Mouse (Mus musculus): ENCODE results near the gene Gm10491. TPM values are rescaled to one million over a fixed set of nuclear protein-coding genes. Genes with fewer than 3 reads are reported as not detected.
A peak's percentile ranks its signal among the peaks of the same experiment; 100 is the strongest.

Gene Gm10491
- total RNA-seq (2014; rRNA removed) (not detected in 2 replicates), polyA plus RNA-seq (2015; fragmentation: Nextera tagmentation; extraction: Ambion mirVana) (not detected in 2 replicates)

- no peaks in the 10 kb centered on the region for H3K4me1 ChIP-seq (ENCODE audit: insufficient read depth, low read length)
- H3K9ac ChIP-seq (replicated peaks; ENCODE audit: low read length), result no peak within 1 kb of the TSS
- no peak within 1 kb of the TSS for H3K27ac ChIP-seq
- H3K27me3 ChIP-seq (ENCODE audit: insufficient read depth, low read length), result no peaks in the 10 kb centered on the region
- H3K36me3 ChIP-seq (ENCODE audit: insufficient read depth, low read length), result no peaks in the 10 kb centered on the region
- no peak for DNase-seq (ENCODE audit: low spot score)
- TF ChIP-seq CTCF (IDR thresholded peaks at IDR 0.05; ENCODE audit: low read depth), result no peak
- H3K9me3 ChIP-seq (ENCODE audit: low read length), result no peaks in the 10 kb centered on the region
- no peak within 1 kb of the TSS for H3K4me3 ChIP-seq (ENCODE audit: low read length)
- 85% methylated on average over 5 of the region's 5 CpGs for WGBS
- no peak for ATAC-seq
- no peak within 1 kb of the TSS for H3K4me2 ChIP-seq (ENCODE audit: low read depth, low read length)
Observed at GRCm38 (mm10) chrX:7907735-7908134, at the start of gene Gm10491. Gene Gm10491, minus strand, starts transcription at chrX:7907835.

GRCm38 (mm10) chrX:7950091-7950490 lies 42.5 kb upstream of the Gm10491 start:
- Histone ChIP-seq H3K27ac (no peak overlapping the region), H3K9me3 (ENCODE audit: low read length) (no peaks in the 10 kb centered on the region), H3K36me3 (ENCODE audit: insufficient read depth, low read length) (no peaks in the 10 kb centered on the region), H3K4me2 (ENCODE audit: low read depth, low read length) (no peak overlapping the region), H3K27me3 (ENCODE audit: insufficient read depth, low read length) (no peaks in the 10 kb centered on the region), H3K9ac (replicated peaks; ENCODE audit: low read length) (no peak overlapping the region), H3K4me3 (ENCODE audit: low read length) (no peak overlapping the region), H3K4me1 (ENCODE audit: insufficient read depth, low read length) (no peaks in the 10 kb centered on the region)
- WGBS, result 89% methylated on average over 7 of the region's 7 CpGs
- no peak for ATAC-seq
- no peak for DNase-seq (ENCODE audit: low spot score)
- no peak for TF ChIP-seq CTCF (IDR thresholded peaks at IDR 0.05; ENCODE audit: low read depth)

- DNase-seq (ENCODE audit: low spot score), result peak; percentile 94
- H3K9ac ChIP-seq (replicated peaks; ENCODE audit: low read length), result peak overlapping the region; percentile 52
- peak; percentile 98 for ATAC-seq
- peak overlapping the region; percentile 75 for H3K27ac ChIP-seq
- H3K4me1 ChIP-seq (ENCODE audit: insufficient read depth, low read length), result no peaks in the 10 kb centered on the region
- no peaks in the 10 kb centered on the region for H3K36me3 ChIP-seq (ENCODE audit: insufficient read depth, low read length)
- H3K4me2 ChIP-seq (ENCODE audit: low read depth, low read length), result peak overlapping the region; percentile 52
- H3K4me3 ChIP-seq (ENCODE audit: low read length), result peak overlapping the region; percentile 45
- 26% methylated on average over 38 of the region's 38 CpGs for WGBS
- no peaks in the 10 kb centered on the region for H3K27me3 ChIP-seq (ENCODE audit: insufficient read depth, low read length)
- no peak for TF ChIP-seq CTCF (IDR thresholded peaks at IDR 0.05; ENCODE audit: low read depth)
- H3K9me3 ChIP-seq (ENCODE audit: low read length), result no peaks in the 10 kb centered on the region
Observed at GRCm38 (mm10) chrX:7947900-7948492, 40.4 kb upstream of the Gm10491 start.

- no peaks in the 10 kb centered on the region for H3K4me1 ChIP-seq (ENCODE audit: insufficient read depth, low read length)
- ATAC-seq (peak; percentile 43), DNase-seq (ENCODE audit: low spot score) (peak; percentile 7)
- peak within 1 kb of the TSS; percentile 52 for H3K9ac ChIP-seq (replicated peaks; ENCODE audit: low read length)
- no peaks in the 10 kb centered on the region for H3K9me3 ChIP-seq (ENCODE audit: low read length)
- H3K4me2 ChIP-seq (ENCODE audit: low read depth, low read length), result peak within 1 kb of the TSS; percentile 55
- H3K27me3 ChIP-seq (ENCODE audit: insufficient read depth, low read length), result no peaks in the 10 kb centered on the region
- no peak for TF ChIP-seq CTCF (IDR thresholded peaks at IDR 0.05; ENCODE audit: low read depth)
- 35% methylated on average over 33 of the region's 37 CpGs for WGBS
- H3K36me3 ChIP-seq (ENCODE audit: insufficient read depth, low read length), result no peaks in the 10 kb centered on the region
- H3K27ac ChIP-seq, result peak within 1 kb of the TSS; percentile 75
- peak within 1 kb of the TSS; percentile 45 for H3K4me3 ChIP-seq (ENCODE audit: low read length)
Observed at GRCm38 (mm10) chrX:7947108-7947899, 39.7 kb upstream of the Gm10491 start, which contains the start of gene Hdac6. Gene Hdac6, minus strand, starts transcription at chrX:7947889.

- 76% methylated on average over 8 of the region's 8 CpGs for WGBS
- no peak overlapping the region for H3K4me2 ChIP-seq (ENCODE audit: low read depth, low read length)
- H3K9ac ChIP-seq (replicated peaks; ENCODE audit: low read length), result no peak overlapping the region
- TF ChIP-seq CTCF (IDR thresholded peaks at IDR 0.05; ENCODE audit: low read depth), result no peak
- H3K27me3 ChIP-seq (ENCODE audit: insufficient read depth, low read length), result no peaks in the 10 kb centered on the region
- no peak for DNase-seq (ENCODE audit: low spot score)
- H3K36me3 ChIP-seq (ENCODE audit: insufficient read depth, low read length), result no peaks in the 10 kb centered on the region
- no peaks in the 10 kb centered on the region for H3K4me1 ChIP-seq (ENCODE audit: insufficient read depth, low read length)
- ATAC-seq, result no peak
- no peak overlapping the region for H3K27ac ChIP-seq
- no peaks in the 10 kb centered on the region for H3K9me3 ChIP-seq (ENCODE audit: low read length)
- H3K4me3 ChIP-seq (ENCODE audit: low read length), result no peak overlapping the region
Observed at GRCm38 (mm10) chrX:7945618-7946017, 38.0 kb upstream of the Gm10491 start.

- Histone ChIP-seq H3K9me3 (ENCODE audit: low read length) (no peaks in the 10 kb centered on the region), H3K4me3 (ENCODE audit: low read length) (no peak overlapping the region), H3K27me3 (ENCODE audit: insufficient read depth, low read length) (no peaks in the 10 kb centered on the region), H3K36me3 (ENCODE audit: insufficient read depth, low read length) (no peaks in the 10 kb centered on the region; the same call in 1 of the 2 replicates), H3K4me1 (ENCODE audit: insufficient read depth, low read length) (no peaks in the 10 kb centered on the region), H3K9ac (replicated peaks; ENCODE audit: low read length) (no peak overlapping the region), H3K27ac (no peak overlapping the region), H3K4me2 (ENCODE audit: low read depth, low read length) (no peak overlapping the region)
- no peak for ATAC-seq
- DNase-seq (ENCODE audit: low spot score), result no peak
- 93% methylated on average over 6 of the region's 6 CpGs for WGBS
- no peak for TF ChIP-seq CTCF (IDR thresholded peaks at IDR 0.05; ENCODE audit: low read depth)
Observed at GRCm38 (mm10) chrX:7937667-7938066, 30.0 kb upstream of the Gm10491 start.
